Mouse (Mus musculus) kidney, postnatal 25 days (tissue): ENCODE measurements around the gene Rhbdf1.

Experiments
- DNase-seq, 2 experiments: peaks; one replicate each; pipeline ENCODE4 v3.0.0; 2021; ENCODE audit warnings: mixed read lengths in 2 of 2

Gene Rhbdf1

GRCm38 (mm10) chr11:32189434-32189833, 32.7 kb downstream of the Rhbdf1 start:
- no peak for DNase-seq

GRCm38 (mm10) chr11:32188881-32189280, 33.2 kb downstream of the Rhbdf1 start:
- no peak for DNase-seq

GRCm38 (mm10) chr11:32187256-32187655, 34.8 kb downstream of the Rhbdf1 start:
- no peak for DNase-seq

GRCm38 (mm10) chr11:32186031-32186430, 36.1 kb downstream of the Rhbdf1 start:
- DNase-seq, result no peak

GRCm38 (mm10) chr11:32184469-32184868, 37.6 kb downstream of the Rhbdf1 start:
- DNase-seq, result no peak

DNA sequence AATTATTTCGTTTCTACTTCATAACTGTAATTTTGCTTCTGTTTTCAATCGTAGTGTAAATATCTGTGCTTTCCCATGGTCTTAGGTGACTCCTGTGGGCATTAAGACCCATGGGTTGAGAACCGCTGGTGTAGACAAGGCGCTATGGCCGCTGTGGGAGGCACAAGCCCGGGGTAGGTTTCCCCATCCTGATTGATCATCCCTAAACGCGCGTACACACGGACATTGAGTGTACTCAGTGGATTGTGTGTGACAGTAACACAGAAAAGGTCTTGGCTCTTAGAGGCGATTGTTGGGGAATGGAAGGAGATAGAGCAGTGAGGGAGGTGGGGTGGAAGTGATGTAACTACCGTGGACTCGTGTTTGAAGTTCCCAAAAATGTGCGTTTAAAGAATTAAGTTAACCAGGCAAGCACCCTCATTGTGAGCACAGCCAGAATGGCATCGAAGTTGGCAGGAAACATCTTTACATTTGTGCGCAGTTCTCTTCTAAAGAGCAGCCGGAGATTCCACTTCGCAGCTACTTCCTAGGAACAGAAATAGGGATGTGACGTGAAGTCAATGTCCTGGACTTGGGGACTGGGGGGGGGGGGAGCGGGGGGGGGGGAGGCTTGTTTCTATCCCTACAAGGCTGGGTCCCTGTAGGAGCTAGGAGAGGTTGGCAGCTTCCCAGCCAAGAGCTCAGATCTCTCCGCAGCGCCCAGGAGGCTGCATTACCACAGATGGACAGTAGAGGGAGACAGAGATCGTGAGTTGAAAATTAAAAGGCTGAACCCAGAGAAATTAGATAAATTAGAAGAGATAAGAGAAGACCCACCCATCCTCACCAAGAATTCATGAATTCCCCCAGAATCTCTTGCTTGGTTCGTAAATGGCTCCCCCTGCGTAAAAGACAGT, 39.9 kb downstream of the Rhbdf1 start:
- DNase-seq, result peak; percentile 79 to 92

GRCm38 (mm10) chr11:32181246-32181645, 40.9 kb downstream of the Rhbdf1 start:
- DNase-seq, result no peak

DNA sequence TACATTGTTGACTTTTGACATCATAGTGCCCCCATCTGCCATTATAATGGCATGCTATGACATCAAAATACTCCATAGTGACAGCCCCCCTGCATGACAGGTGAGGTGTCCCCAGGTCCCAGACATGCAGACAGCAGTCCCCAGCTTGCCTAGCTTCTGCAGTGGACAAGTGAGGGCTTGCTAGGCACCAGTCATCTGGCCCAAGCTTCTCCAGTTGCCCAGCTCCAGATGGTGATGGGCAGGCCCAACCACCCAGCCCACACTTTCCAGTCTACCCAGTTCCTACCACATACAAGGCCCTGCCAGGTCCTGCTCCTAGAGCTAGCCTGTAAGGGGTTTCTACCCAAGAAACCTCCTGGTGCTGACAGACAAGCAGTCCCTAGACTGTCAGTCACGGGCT, 43.6 kb downstream of the Rhbdf1 start:
- no peak for DNase-seq

DNA sequence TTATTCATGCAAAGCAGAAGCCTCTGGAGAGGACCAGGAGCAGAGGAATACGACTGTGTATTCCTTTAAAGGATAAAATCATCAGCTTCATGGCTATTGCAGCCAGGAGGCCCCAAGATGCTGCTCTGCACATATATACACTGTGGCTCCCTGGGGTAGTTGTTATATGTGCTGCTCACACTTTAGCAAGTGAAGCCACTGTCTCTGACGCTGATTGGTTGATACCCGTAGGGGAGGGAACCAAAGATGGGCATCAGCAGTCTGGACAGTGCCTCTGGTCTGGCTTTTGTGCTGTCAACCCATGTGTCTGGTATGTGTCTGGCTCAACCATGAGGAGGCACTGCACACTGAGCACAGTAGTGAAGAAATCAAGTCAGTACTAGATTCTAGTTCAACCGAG, 55.4 kb downstream of the Rhbdf1 start:
- DNase-seq, result no peak

GRCm38 (mm10) chr11:32161922-32162804, 59.9 kb downstream of the Rhbdf1 start:
- DNase-seq, result peak; percentile 67 to 75

GRCm38 (mm10) chr11:32161500-32161899, 60.6 kb downstream of the Rhbdf1 start:
- peak; percentile 65 for DNase-seq

GRCm38 (mm10) chr11:32160341-32160740, 61.8 kb downstream of the Rhbdf1 start:
- no peak for DNase-seq
